Mouse (Mus musculus) MEL (cell line): Measurements from ENCODE around the gene Tnni3k. TPM values are rescaled to one million over a fixed set of nuclear protein-coding genes. Genes with fewer than 3 reads are reported as not detected.

Experiments
- DNase-seq: peaks from one replicate; pipeline ENCODE4 v3.0.0; 2011; ENCODE audit warnings: low read depth, low spot score
- H3K27ac ChIP-seq: 2 replicates; pipeline ENCODE4 v1.5.1; 2012; ENCODE audit warnings: low read depth, mild to moderate bottlenecking, control low read depth, low read length, moderate library complexity; ENCODE audit not compliant: control insufficient read depth
- H3K27me3 ChIP-seq, 2 experiments: fragments of 150-350 bp in 1 of 2; sonication (generic) in 1 of 2; 2 replicates each; pipeline ENCODE4 v1.6.1; 2012; ENCODE audit warnings: low read length in 2 of 2, mild to moderate bottlenecking in 2 of 2, improper control_type of control experiment in 1 of 2, moderate library complexity in 1 of 2; ENCODE audit not compliant: insufficient read depth in 2 of 2, control insufficient read depth in 1 of 2
- H3K36me3 ChIP-seq, 2 experiments: 2 replicates each; pipeline ENCODE4 v1.6.1; 2012 to 2014; ENCODE audit warnings: low read length in 2 of 2, improper control_type of control experiment in 1 of 2, inconsistent platforms in 1 of 2, mild to moderate bottlenecking in 1 of 2; ENCODE audit not compliant: insufficient read depth in 2 of 2, control insufficient read depth in 1 of 2
- H3K4me1 ChIP-seq, 2 experiments: fragments of 150-350 bp in 1 of 2; sonication (generic) in 1 of 2; 2 replicates each; pipeline ENCODE4 v1.6.1; 2012; ENCODE audit warnings: low read length in 2 of 2, improper control_type of control experiment in 1 of 2, mild to moderate bottlenecking in 1 of 2; ENCODE audit not compliant: insufficient read depth in 2 of 2, control insufficient read depth in 1 of 2
- H3K4me3 ChIP-seq, 2 experiments: fragments of 150-350 bp in 1 of 2; sonication (generic) in 1 of 2; 2 replicates each; pipeline ENCODE4 v1.5.1; 2012; ENCODE audit warnings: low read depth in 2 of 2, low read length in 2 of 2, mild to moderate bottlenecking in 2 of 2, moderate library complexity in 2 of 2, control low read depth in 1 of 2, improper control_type of control experiment in 1 of 2; ENCODE audit not compliant: control insufficient read depth in 1 of 2, insufficient read depth in 1 of 2
- H3K79me2 ChIP-seq: 2 replicates; pipeline ENCODE4 v1.6.1; 2012; ENCODE audit warnings: mild to moderate bottlenecking, low read length, moderate library complexity; ENCODE audit not compliant: control insufficient read depth, poor library complexity, insufficient read depth
- H3K9ac ChIP-seq: 2 replicates; pipeline ENCODE4 v1.6.1; 2012; ENCODE audit warnings: low read depth, mild to moderate bottlenecking, control low read depth, low read length, moderate library complexity; ENCODE audit not compliant: control insufficient read depth, poor library complexity, severe bottlenecking
- H3K9me3 ChIP-seq: fragments of 150-350 bp; sonication (generic); replicated peaks from 2 replicates; pipeline ENCODE4 v1.6.1; 2012; ENCODE audit warnings: mild to moderate bottlenecking, low read length, improper control_type of control experiment, moderate library complexity; ENCODE audit not compliant: insufficient read depth
- BHLHE40 ChIP-seq: IDR thresholded peaks from 2 replicates; pipeline ENCODE4 v1.6.1; 2012; ENCODE audit warnings: low read depth, mild to moderate bottlenecking, inconsistent platforms, low read length, improper control_type of control experiment, borderline replicate concordance
- E2F4 ChIP-seq: IDR thresholded peaks from 2 replicates; pipeline ENCODE4 v1.6.1; 2011; ENCODE audit warnings: low read depth, low read length, improper control_type of control experiment, borderline replicate concordance
- ELF1 ChIP-seq: IDR thresholded peaks from 2 replicates; pipeline ENCODE4 v1.6.1; 2014; ENCODE audit warnings: low read depth, mild to moderate bottlenecking, inconsistent platforms, low read length, improper control_type of control experiment, moderate library complexity
- ETS1 ChIP-seq: IDR thresholded peaks from 2 replicates; pipeline ENCODE4 v1.6.1; 2012; ENCODE audit warnings: low read depth, mild to moderate bottlenecking, inconsistent platforms, low read length, improper control_type of control experiment, moderate library complexity
- GATA1 ChIP-seq: IDR thresholded peaks from 2 replicates; pipeline ENCODE4 v1.6.1; 2011; ENCODE audit warnings: low read depth, low read length, improper control_type of control experiment
- MYC ChIP-seq: IDR thresholded peaks from 2 replicates; pipeline ENCODE4 v1.6.1; 2011; ENCODE audit warnings: low read depth, mild to moderate bottlenecking, low read length, improper control_type of control experiment, moderate library complexity
- NRF1 ChIP-seq: IDR thresholded peaks from 2 replicates; pipeline ENCODE4 v1.6.1; 2014; ENCODE audit warnings: low read depth, mild to moderate bottlenecking, inconsistent platforms, low read length, improper control_type of control experiment, moderate library complexity; ENCODE audit not compliant: poor library complexity, insufficient read depth, severe bottlenecking
- RAD21 ChIP-seq: IDR thresholded peaks from 2 replicates; pipeline ENCODE4 v1.6.1; 2011; ENCODE audit warnings: mild to moderate bottlenecking, low read depth, low read length, improper control_type of control experiment
- TBP ChIP-seq: IDR thresholded peaks from 2 replicates; pipeline ENCODE4 v1.8.0; 2011; ENCODE audit warnings: low read depth, low read length, improper control_type of control experiment
- ZKSCAN1 ChIP-seq: IDR thresholded peaks from 2 replicates; pipeline ENCODE4 v1.6.1; 2012; ENCODE audit warnings: low read depth, mild to moderate bottlenecking, inconsistent platforms, low read length, improper control_type of control experiment, moderate library complexity
- ZNF384 ChIP-seq: IDR thresholded peaks from 2 replicates; pipeline ENCODE4 v1.6.1; 2012; ENCODE audit warnings: low read depth, mild to moderate bottlenecking, inconsistent platforms, low read length, improper control_type of control experiment
- polyA plus RNA-seq, 2 experiments: library from polyadenylated mRNA; stranded (reverse) in 1 of 2; unstranded in 1 of 2; fragments of >175 nt in 1 of 2; fragments of >200 nt in 1 of 2; gene quantifications; 2 replicates each; pipeline versions ENCODE4 v1.2.1 to v1.2.4; 2012; ENCODE audit warnings: low replicate concordance in 2 of 2, low read depth in 1 of 2; ENCODE audit not compliant: insufficient read length in 2 of 2, insufficient read depth in 1 of 2, missing spikeins in 1 of 2
- total RNA-seq: library from RNA; depleted of rRNA; stranded (reverse); fragments of 300-350 nt; gene quantifications from 2 replicates; pipeline ENCODE4 v1.2.3, GENCODE M21; 2012

Tnni3k gene
- total and polyA plus RNA-seq, 3 experiments = not detected

DNA sequence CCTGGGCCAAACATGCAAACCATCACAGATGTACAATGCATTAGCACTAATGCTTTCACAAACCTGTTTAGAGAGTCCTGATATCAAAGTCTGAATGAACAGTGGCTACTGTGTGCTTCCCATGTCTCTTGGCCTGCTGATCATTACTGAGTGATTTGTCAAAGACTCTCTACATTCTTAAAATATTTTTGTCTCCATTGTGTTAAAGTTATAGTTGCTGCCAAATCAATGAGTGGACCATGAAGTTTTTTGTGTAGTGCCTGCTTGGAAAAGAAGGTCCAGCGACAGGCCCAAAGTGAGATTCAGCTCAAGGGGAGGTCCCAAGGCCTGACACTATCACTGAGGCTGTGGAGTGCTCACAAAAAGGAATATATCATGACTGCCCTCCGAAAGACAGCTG is 283.6 kb downstream of the Tnni3k start:
- no peaks in the 10 kb centered on the region for H3K36me3 ChIP-seq
- H3K4me3 ChIP-seq = no peak overlapping the region
- no peaks in the 10 kb centered on the region for H3K9me3 ChIP-seq
- TF ChIP-seq ELF1 (no peak), ZKSCAN1 (no peak), NRF1 (no peak), BHLHE40 (no peak), TBP (no peak), E2F4 (no peak)
- TF ChIP-seq, all 39 proteins: peak for 0
- Histone ChIP-seq H3K27ac (no peak overlapping the region), H3K27me3 (no peaks in the 10 kb centered on the region), H3K9ac (no peak overlapping the region), H3K4me1 (no peaks in the 10 kb centered on the region), H3K79me2 (no peaks in the 10 kb centered on the region)
- DNase-seq = no peak

DNA sequence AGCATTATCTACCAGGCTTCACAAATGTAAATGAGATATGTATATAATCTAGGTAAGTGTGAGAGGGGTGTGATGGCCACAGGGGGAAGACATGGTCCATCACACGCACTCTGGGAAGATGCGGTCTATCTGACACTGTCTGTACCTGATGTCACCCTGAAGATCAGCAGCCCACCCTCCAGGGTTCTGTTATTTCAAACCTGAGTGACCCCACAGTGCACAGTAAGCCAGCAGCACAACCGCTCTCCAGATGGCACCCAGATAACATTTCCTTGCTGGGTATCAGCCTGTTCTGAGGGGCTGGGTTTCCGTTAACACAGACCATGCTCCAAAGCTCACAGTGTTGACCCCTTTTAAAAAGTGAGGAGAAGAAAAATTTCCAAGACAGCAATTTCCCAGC is 288.9 kb downstream of the Tnni3k start:
- Histone ChIP-seq H3K36me3 (no peaks in the 10 kb centered on the region), H3K9me3 (no peaks in the 10 kb centered on the region), H3K9ac (no peak overlapping the region), H3K27me3 (no peaks in the 10 kb centered on the region), H3K27ac (no peak overlapping the region), H3K4me1 (no peaks in the 10 kb centered on the region), H3K4me3 (no peak overlapping the region), H3K79me2 (no peaks in the 10 kb centered on the region)
- TF ChIP-seq GATA1 = no peak
- no peak for TF ChIP-seq MYC
- TF ChIP-seq ZNF384 = no peak
- no peak for TF ChIP-seq E2F4
- DNase-seq = no peak

- no peaks in the 10 kb centered on the region for H3K36me3 ChIP-seq
- H3K27ac ChIP-seq = no peak overlapping the region
- H3K9me3 ChIP-seq = no peaks in the 10 kb centered on the region
- no peak overlapping the region for H3K9ac ChIP-seq
- no peaks in the 10 kb centered on the region for H3K4me1 ChIP-seq
- no peak overlapping the region for H3K4me3 ChIP-seq
- TF ChIP-seq RAD21 = no peak
- no peak for TF ChIP-seq ETS1
- TF ChIP-seq, all 39 proteins: peak for 0
- DNase-seq = no peak
- no peaks in the 10 kb centered on the region for H3K79me2 ChIP-seq
- H3K27me3 ChIP-seq = no peaks in the 10 kb centered on the region
Observed at GRCm38 (mm10) chr3:154764115-154764514, 291.1 kb downstream of the Tnni3k start.
